Mouse (Mus musculus) midbrain, embryonic 16.5 days (tissue): Measurements from ENCODE around the gene Gal3st2b. TPM values are rescaled to one million over a fixed set of nuclear protein-coding genes. Genes with fewer than 3 reads are reported as not detected.
"Not testable (repeated sequence)": the region's sequence is repeated elsewhere in the genome, so short reads cannot be mapped to it uniquely, and the experiment has no call there.

Experiments
- ATAC-seq: fragments of 200-750 bp; cut with Nextera tagmentation; 2 replicates; pipeline ENCODE4 v1.8.0; 2017; ENCODE audit warnings: moderate TSS enrichment
- H3K27ac ChIP-seq: fragments of 300-500 bp; sonication (generic); 2 replicates; pipeline ENCODE4 v1.5.1; 2014; ENCODE audit warnings: mild to moderate bottlenecking, low read length, mixed read lengths
- H3K27me3 ChIP-seq: fragments of 300-500 bp; sonication (generic); 2 replicates; pipeline ENCODE4 v1.6.1; 2014; ENCODE audit warnings: low read depth, low read length, mixed read lengths; ENCODE audit not compliant: control insufficient read depth, insufficient read depth
- H3K36me3 ChIP-seq: fragments of 300-500 bp; sonication (generic); 2 replicates; pipeline ENCODE4 v1.6.1; 2014; ENCODE audit warnings: mild to moderate bottlenecking, low read length, moderate library complexity, mixed read lengths; ENCODE audit not compliant: control insufficient read depth, insufficient read depth
- H3K4me1 ChIP-seq: fragments of 300-500 bp; sonication (generic); 2 replicates; pipeline ENCODE4 v1.6.1; 2014; ENCODE audit warnings: mild to moderate bottlenecking, low read length, mixed read lengths; ENCODE audit not compliant: control insufficient read depth, insufficient read depth
- H3K4me2 ChIP-seq: fragments of 300-500 bp; sonication (generic); 2 replicates; pipeline ENCODE4 v1.6.1; 2014; ENCODE audit warnings: mild to moderate bottlenecking, low read length, mixed read lengths
- H3K4me3 ChIP-seq: fragments of 300-500 bp; sonication (generic); 2 replicates; pipeline ENCODE4 v1.5.1; 2014; ENCODE audit warnings: low read depth, mild to moderate bottlenecking, low read length, moderate library complexity, mixed read lengths
- H3K9ac ChIP-seq: fragments of 300-500 bp; sonication (generic); 2 replicates; pipeline ENCODE4 v1.6.1; 2014; ENCODE audit warnings: low read depth, low read length, mixed read lengths
- H3K9me3 ChIP-seq: fragments of 300-500 bp; sonication (generic); replicated peaks from 2 replicates; pipeline ENCODE4 v1.6.1; 2014; ENCODE audit warnings: mild to moderate bottlenecking, low read length, mixed read lengths; ENCODE audit not compliant: control insufficient read depth, poor library complexity, severe bottlenecking
- WGBS: fragments of 180-500 bp; shearing (Covaris S2); extraction: QIAGEN DNeasy Blood & Tissue Kit; methylation state at CpG from one replicate; pipeline ENCODE4 v1.1.7; 2014; 5-methylcytosine and 5-hydroxymethylcytosine counted together
- polyA plus RNA-seq: library from polyadenylated mRNA; unstranded; fragments of >200 nt; fragmentation: Nextera tagmentation; extraction: Ambion mirVana; gene quantifications from 2 replicates; pipeline ENCODE4 v1.2.1, GENCODE M21; 2015

Gal3st2b gene
- polyA plus RNA-seq, 1 experiment from 2014 or later = not detected

- H3K4me3 ChIP-seq, H3K4me1 ChIP-seq, H3K36me3 ChIP-seq, ATAC-seq, H3K27ac ChIP-seq, H3K4me2 ChIP-seq, H3K9me3 ChIP-seq, H3K9ac ChIP-seq, H3K27me3 ChIP-seq: not testable (repeated sequence)
- no CpG with 5 or more reads among the region's 2 CpGs for WGBS
These were observed 6.2 kb upstream of the Gal3st2b start for GRCm38 (mm10) chr1:93911877-93912276.

GRCm38 (mm10) chr1:93917160-93917559 lies 951 bp upstream of the Gal3st2b start:
- not testable (repeated sequence) for H3K36me3 ChIP-seq, H3K27me3 ChIP-seq, H3K27ac ChIP-seq, H3K4me2 ChIP-seq, H3K4me3 ChIP-seq, H3K4me1 ChIP-seq, H3K9me3 ChIP-seq, H3K9ac ChIP-seq, ATAC-seq
- 90% methylated on average over 3 of the region's 3 CpGs for WGBS

- not testable (repeated sequence) for H3K9ac ChIP-seq
- WGBS = 40% methylated on average over 1 of the region's 1 CpGs
These were observed 664 bp downstream of the Gal3st2b start for GRCm38 (mm10) chr1:93918775-93919174.

GRCm38 (mm10) chr1:93919321-93919720 lies 1.2 kb downstream of the Gal3st2b start:
- not testable (repeated sequence) for H3K4me2 ChIP-seq, H3K9ac ChIP-seq, H3K4me3 ChIP-seq, H3K9me3 ChIP-seq, ATAC-seq, H3K4me1 ChIP-seq, H3K36me3 ChIP-seq, H3K27me3 ChIP-seq, H3K27ac ChIP-seq
- 85% methylated on average over 3 of the region's 3 CpGs for WGBS

More at GRCm38 (mm10) chr1:93918775-93919174, 664 bp downstream of the Gal3st2b start:
- H3K36me3 ChIP-seq, H3K27ac ChIP-seq, H3K9me3 ChIP-seq, H3K4me3 ChIP-seq, ATAC-seq, H3K4me1 ChIP-seq, H3K27me3 ChIP-seq, H3K4me2 ChIP-seq: not testable (repeated sequence)

GRCm38 (mm10) chr1:93922609-93923008 lies 4.5 kb downstream of the Gal3st2b start:
- not testable (repeated sequence) for H3K4me3 ChIP-seq, H3K9ac ChIP-seq, H3K9me3 ChIP-seq, H3K4me1 ChIP-seq, ATAC-seq, H3K27ac ChIP-seq, H3K36me3 ChIP-seq, H3K27me3 ChIP-seq, H3K4me2 ChIP-seq
- WGBS = 93% methylated on average over 3 of the region's 3 CpGs

GRCm38 (mm10) chr1:93923098-93923497 lies 5.0 kb downstream of the Gal3st2b start:
- H3K4me2 ChIP-seq, H3K27me3 ChIP-seq, H3K9ac ChIP-seq, H3K4me3 ChIP-seq, H3K9me3 ChIP-seq, H3K36me3 ChIP-seq, H3K4me1 ChIP-seq, ATAC-seq, H3K27ac ChIP-seq: not testable (repeated sequence)
- whole genome bisulfite sequencing = 70% methylated on average over 2 of the region's 2 CpGs

GRCm38 (mm10) chr1:93935378-93935777 lies 17.3 kb downstream of the Gal3st2b start:
- H3K4me2 ChIP-seq, H3K4me3 ChIP-seq, H3K4me1 ChIP-seq, H3K9ac ChIP-seq, H3K36me3 ChIP-seq, ATAC-seq, H3K27me3 ChIP-seq, H3K27ac ChIP-seq, H3K9me3 ChIP-seq: not testable (repeated sequence)
- WGBS = 95% methylated on average over 1 of the region's 1 CpGs

- not testable (repeated sequence) for H3K4me1 ChIP-seq, H3K27me3 ChIP-seq, H3K4me2 ChIP-seq, H3K9me3 ChIP-seq, H3K9ac ChIP-seq, ATAC-seq, H3K27ac ChIP-seq, H3K36me3 ChIP-seq, H3K4me3 ChIP-seq
- 46% methylated on average over 1 of the region's 1 CpGs for WGBS
These were observed 19.7 kb downstream of the Gal3st2b start for GRCm38 (mm10) chr1:93937807-93938206.

- not testable (repeated sequence) for H3K4me3 ChIP-seq, H3K27ac ChIP-seq, H3K9ac ChIP-seq, H3K36me3 ChIP-seq, H3K4me1 ChIP-seq, H3K9me3 ChIP-seq, H3K4me2 ChIP-seq, H3K27me3 ChIP-seq, ATAC-seq
- WGBS = 92% methylated on average over 7 of the region's 7 CpGs
These were observed 20.3 kb downstream of the Gal3st2b start for GRCm38 (mm10) chr1:93938415-93938814.

- not testable (repeated sequence) for H3K9me3 ChIP-seq, H3K27me3 ChIP-seq, H3K4me1 ChIP-seq, H3K27ac ChIP-seq, H3K4me2 ChIP-seq, H3K9ac ChIP-seq, ATAC-seq, H3K36me3 ChIP-seq, H3K4me3 ChIP-seq
- no CpG with 5 or more reads among the region's 11 CpGs for WGBS
These were observed 31.0 kb downstream of the Gal3st2b start for GRCm38 (mm10) chr1:93949087-93949486.
